Mouse (Mus musculus): ENCODE measurements around the gene Ccdc88a.

Ccdc88a gene

DNA sequence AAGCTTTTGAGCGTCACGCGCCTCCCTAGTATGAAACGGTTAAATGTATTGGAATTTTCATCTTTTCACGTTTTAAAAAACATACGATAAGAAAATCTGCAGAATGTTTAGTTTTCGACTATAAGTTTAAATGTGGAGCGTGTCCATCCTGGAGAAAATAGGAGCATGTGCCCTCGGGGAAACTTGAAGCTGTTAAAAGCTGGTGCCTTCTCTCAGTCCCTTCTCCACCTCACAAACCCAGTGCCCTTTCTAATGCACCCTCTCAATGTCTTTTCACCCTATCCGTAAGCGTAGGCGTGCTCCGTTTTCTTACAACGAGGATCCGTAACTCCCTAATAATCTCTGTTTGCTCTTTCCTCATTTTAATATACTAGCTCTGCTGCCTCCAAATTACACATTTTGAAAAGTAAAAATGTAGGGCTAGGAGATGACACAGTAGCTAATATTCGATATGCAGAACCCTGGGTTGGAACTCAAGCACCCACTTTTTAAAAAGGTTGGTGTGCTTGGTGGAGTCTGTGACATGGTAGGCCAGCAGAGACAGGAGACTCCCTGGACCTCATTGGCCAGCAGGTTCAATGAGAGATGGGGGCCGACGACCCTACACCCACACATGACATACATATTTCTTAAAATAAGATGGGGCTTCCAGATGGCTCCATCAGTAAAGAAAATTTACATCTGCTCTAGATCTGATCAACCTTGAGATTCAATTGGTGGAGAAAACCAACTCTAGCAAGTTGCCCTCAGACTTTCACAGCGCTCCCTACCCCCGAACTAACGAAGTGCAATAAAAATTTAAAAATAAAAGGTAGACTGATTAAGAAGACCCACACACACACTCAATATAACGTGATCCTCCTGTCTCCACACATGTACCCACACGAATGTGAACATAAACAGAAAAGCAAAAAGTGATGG lies 175.3 kb downstream of the Ccdc88a start:
- DNase-seq (ENCODE audit: low spot score): no peak

- no peak for DNase-seq (ENCODE audit: low spot score)
Measured at GRCm38 (mm10) chr11:29549425-29549778, 175.9 kb downstream of the Ccdc88a start.

Measured in layer of hippocampus, adult 9-10 months (tissue).